Mouse (Mus musculus): ENCODE data around the gene Tbcc. TPM values are rescaled to one million over a fixed set of nuclear protein-coding genes. Genes with fewer than 3 reads are reported as not detected.

The Tbcc gene
- polyA plus RNA-seq, 1 experiment from 2014 or later = 61.6 TPM

DNA sequence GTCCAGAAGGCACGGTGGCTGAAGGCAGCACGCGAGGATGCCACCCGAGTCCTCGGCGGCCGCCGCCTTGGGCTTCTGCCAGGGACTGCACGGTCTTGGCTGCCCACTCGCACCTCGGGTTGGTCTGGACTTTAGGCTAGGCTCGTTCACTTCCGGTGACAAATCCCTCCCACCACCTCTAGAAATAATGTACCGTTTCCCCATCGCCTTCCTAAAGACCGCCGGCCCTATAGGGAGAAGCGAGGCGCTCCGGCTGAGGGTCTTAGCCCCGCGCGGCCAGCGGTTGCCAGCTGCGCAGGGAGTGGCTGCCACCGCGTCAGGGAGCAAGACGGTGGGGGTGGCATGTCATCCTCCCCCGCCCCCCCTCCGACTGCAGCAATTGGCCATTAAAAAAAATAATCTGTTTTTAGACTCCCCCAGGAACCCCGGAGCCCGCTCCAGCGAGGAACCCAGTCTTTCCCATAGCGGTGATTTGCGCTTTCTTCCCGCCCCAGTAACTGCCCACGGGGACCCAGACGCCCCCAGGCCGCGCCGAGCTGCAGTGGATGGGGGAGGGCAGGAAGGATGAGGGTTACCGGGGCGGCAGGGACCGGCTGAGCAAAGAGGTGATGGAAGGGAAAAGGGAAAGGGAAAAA lies 917 bp upstream of the Tbcc start:
- under 1% methylated on average over 44 of the region's 44 CpGs for WGBS
- peak overlapping the region; percentile 89 for H3K9ac ChIP-seq
- peak; percentile 65 for ATAC-seq (replicated peaks)
- no peaks in the 10 kb centered on the region for H3K9me3 ChIP-seq
- H3K27ac ChIP-seq = peak overlapping the region; percentile 98
- H3K4me3 ChIP-seq = peak overlapping the region; percentile 67
- peaks cover 45% of the 10 kb centered on the region for H3K4me1 ChIP-seq
- no peaks in the 10 kb centered on the region for H3K27me3 ChIP-seq (replicated peaks)
- no peaks in the 10 kb centered on the region for H3K36me3 ChIP-seq (replicated peaks)
- H3K4me2 ChIP-seq = peak overlapping the region; percentile 88

DNA sequence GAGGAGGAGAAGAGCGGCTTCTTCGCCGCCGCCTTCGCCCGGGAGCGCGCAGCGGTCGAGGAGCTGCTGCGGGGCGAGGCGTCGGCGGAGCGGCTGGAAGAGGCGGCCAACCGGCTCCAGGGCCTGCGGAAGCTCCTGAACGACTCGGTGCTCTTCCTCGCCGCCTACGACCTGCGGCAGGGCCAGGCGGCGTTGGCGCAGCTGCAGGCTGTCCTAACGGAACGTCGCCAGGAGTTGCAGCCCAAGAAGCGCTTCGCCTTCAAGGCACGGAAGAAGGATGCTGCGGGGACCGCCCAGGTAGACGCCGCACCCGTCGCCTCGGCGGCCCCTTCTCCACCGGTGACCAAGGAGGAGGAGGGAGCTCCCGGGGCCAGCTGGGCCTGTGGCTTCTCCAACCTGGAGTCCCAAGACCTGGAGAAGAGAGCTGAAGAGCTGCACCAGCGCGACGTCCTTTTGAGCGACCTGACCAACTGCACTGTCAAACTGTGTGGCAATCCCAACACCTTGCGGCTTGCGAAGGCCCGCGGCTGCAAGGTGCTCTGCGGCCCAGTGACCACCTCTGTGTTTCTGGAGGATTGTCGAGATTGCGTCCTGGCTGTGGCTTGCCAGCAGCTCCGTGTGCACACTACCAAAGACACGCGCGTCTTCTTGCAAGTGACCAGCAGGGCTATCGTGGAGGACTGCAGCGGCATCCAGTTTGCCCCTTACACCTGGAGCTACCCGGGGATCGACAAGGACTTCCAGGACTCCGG lies 535 bp downstream of the Tbcc start:
- no peaks in the 10 kb centered on the region for H3K9me3 ChIP-seq
- H3K36me3 ChIP-seq (replicated peaks) = no peaks in the 10 kb centered on the region
- peak overlapping the region; percentile 67 for H3K4me3 ChIP-seq
- WGBS = under 1% methylated on average over 59 of the region's 64 CpGs
- H3K27ac ChIP-seq = peak overlapping the region; percentile 91
- H3K4me1 ChIP-seq = peaks cover 39% of the 10 kb centered on the region
- H3K4me2 ChIP-seq = peak overlapping the region; percentile 88
- no peak; the same call in none of the 2 replicates for ATAC-seq (replicated peaks)
- peak overlapping the region; percentile 73 for H3K9ac ChIP-seq
- no peaks in the 10 kb centered on the region for H3K27me3 ChIP-seq (replicated peaks)

DNA sequence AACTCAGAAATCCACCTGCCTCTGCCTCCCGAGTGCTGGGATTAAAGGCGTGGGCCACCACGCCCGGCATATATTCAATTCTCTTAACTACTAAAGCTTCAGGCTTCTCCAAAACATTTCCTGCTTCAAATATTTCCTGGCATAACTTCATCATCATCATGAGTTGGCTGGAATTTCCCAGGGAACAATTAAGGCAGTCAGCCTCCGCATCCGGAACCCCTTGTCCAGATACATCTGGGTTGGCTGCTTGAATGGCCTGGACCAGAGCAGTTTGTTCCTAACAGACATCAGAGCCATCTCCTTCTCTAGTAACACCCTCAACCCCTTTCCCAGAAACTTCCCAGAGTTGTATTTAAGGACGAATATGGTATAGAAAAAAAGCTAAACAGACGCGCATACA lies 4.9 kb downstream of the Tbcc start:
- Histone ChIP-seq H3K4me3 (no peak overlapping the region), H3K27ac (no peak overlapping the region), H3K9me3 (no peaks in the 10 kb centered on the region), H3K4me1 (peaks cover 28% of the 10 kb centered on the region), H3K27me3 (replicated peaks) (no peaks in the 10 kb centered on the region), H3K36me3 (replicated peaks) (no peaks in the 10 kb centered on the region), H3K4me2 (no peak overlapping the region), H3K9ac (no peak overlapping the region)
- WGBS = 92% methylated on average over 9 of the region's 9 CpGs
- ATAC-seq (replicated peaks) = no peak

DNA sequence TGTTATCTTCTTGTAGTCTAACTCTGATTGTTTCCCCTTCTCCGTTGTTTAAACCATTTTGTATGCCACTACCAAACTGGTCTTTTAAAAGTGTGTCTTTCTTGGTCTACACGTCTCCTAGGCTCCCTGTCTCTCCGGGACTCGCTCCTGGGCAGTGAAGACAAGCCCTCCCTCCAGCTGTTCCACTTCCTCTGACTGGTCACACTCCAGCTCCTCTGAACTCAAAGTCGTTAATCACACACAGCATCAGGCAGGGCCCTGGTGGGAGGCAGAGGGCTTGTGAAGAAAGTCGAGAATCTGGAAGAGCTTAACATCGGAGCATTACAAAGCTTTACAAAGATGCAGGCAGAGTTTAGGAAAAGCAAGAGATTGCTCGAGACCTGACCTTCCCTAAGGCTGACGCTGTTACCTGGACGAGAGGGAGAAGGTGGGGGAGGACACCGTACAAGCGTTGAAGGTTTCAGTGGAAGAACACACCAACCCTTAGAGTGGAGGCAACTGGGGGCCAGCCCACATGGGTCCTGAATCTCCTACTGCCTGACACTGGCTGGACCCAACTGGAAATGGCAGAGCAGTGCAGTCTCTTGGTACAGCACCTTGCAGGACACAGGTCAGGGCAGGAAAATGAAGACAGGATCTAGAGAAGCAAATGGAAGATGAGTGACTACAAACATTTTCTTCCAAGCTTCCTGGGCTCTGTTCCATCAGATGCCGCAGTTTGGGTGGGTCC lies 6.9 kb downstream of the Tbcc start:
- H3K27me3 ChIP-seq (replicated peaks) = no peaks in the 10 kb centered on the region
- H3K9me3 ChIP-seq = no peaks in the 10 kb centered on the region
- WGBS = 47% methylated on average over 13 of the region's 13 CpGs
- peaks cover 16% of the 10 kb centered on the region for H3K4me1 ChIP-seq
- H3K9ac ChIP-seq = no peak overlapping the region
- H3K4me2 ChIP-seq = no peak overlapping the region
- H3K4me3 ChIP-seq = no peak overlapping the region
- ATAC-seq (replicated peaks) = no peak
- H3K36me3 ChIP-seq (replicated peaks) = no peaks in the 10 kb centered on the region
- H3K27ac ChIP-seq = no peak overlapping the region

DNA sequence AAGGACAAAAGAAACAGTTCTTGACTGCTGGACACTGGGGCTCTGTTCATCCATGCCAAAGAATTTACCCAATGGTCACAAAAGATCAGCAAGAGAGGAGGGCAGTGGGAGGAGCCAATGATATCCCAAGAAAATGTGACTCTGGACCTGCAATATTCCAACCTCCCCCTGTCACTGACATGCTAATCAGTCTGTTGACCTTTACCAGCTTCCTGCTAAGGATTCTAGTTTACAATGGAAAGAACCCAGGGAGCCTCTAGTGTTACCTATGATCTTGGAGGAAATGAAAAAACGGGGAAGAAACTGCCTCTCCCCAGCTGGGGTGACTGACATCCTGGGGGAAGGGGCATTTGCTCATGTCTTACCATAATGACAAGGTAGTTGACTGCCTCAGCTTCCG lies 10.5 kb downstream of the Tbcc start:
- no peak overlapping the region for H3K4me2 ChIP-seq
- 56% methylated on average over 2 of the region's 2 CpGs for WGBS
- no peak overlapping the region for H3K27ac ChIP-seq
- H3K9ac ChIP-seq = no peak overlapping the region
- 0 out of 2 replicates have a peak, but pooled peaks cover 6% of the 10 kb centered on the region for H3K4me1 ChIP-seq
- no peaks in the 10 kb centered on the region for H3K27me3 ChIP-seq (replicated peaks)
- H3K36me3 ChIP-seq (replicated peaks) = no peaks in the 10 kb centered on the region
- H3K4me3 ChIP-seq = no peak overlapping the region
- no peaks in the 10 kb centered on the region for H3K9me3 ChIP-seq
- ATAC-seq (replicated peaks) = no peak

DNA sequence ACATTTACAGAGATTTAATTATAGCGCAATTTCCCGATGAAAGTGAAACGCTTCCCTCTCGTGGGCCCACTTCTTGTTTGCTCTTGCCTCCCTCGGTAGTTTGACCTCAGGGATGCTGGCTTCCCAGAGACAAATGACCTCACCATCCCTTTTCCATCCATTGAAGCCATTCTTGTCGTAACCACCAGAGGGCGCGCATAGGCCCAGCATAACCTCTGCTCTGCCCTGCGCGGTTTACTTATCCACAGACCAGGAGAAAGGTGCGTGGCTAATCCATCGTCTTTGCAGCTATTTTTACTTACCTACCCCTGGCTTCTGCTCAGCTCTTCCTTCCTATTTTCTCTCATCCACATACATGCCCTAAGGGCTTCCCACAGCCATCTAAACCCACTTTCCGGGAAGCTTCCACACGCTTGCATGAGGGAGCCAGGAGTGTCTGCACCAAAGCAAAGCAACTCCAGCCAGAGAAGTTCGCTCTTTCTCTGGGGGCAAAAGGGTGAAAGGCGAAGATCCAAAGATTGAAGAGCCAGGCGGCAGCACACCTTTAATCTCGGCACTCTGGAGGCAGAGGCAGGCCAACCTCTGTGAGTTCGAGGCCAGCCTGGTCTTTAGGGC lies 13.5 kb downstream of the Tbcc start:
- H3K27ac ChIP-seq = no peak overlapping the region
- no peak overlapping the region for H3K9ac ChIP-seq

DNA sequence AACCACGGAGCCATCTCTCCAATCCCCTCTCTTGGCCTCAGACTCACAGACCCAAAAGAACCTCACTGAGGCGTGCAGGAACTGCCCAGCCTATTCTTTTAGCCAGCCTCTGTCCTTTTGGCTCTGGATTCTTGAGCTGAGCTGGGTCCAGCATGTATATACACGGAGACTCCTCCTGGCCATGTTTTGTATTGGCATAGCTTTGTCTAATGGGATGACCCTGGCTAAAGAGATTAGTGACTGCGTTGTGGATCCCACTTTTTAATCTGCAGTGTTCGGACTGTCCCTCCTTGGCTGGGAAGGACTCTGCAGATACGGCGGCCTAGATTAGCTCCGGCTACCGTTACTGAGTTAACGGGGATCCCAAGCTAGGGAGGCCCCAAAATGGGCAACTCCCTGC lies 19.7 kb downstream of the Tbcc start, which contains the start of gene Prph2:
Gene Prph2, plus strand, starts transcription at position 274 of the 400 bp plus-strand sequence.
- Histone ChIP-seq H3K4me2 (no peak within 1 kb of the TSS), H3K36me3 (replicated peaks) (no peaks in the 10 kb centered on the region)
- 82% methylated on average over 10 of the region's 10 CpGs for WGBS

More for the DNA sequence above, 13.5 kb downstream of the Tbcc start:
- Histone ChIP-seq H3K4me1 (0 out of 2 replicates have a peak, but pooled peaks cover 6% of the 10 kb centered on the region), H3K9me3 (no peaks in the 10 kb centered on the region), H3K4me3 (no peak overlapping the region), H3K27me3 (replicated peaks) (no peaks in the 10 kb centered on the region), H3K36me3 (replicated peaks) (no peaks in the 10 kb centered on the region), H3K4me2 (no peak overlapping the region)
- 25% methylated on average over 19 of the region's 19 CpGs for WGBS
- ATAC-seq (replicated peaks) = peak; percentile 80

DNA sequence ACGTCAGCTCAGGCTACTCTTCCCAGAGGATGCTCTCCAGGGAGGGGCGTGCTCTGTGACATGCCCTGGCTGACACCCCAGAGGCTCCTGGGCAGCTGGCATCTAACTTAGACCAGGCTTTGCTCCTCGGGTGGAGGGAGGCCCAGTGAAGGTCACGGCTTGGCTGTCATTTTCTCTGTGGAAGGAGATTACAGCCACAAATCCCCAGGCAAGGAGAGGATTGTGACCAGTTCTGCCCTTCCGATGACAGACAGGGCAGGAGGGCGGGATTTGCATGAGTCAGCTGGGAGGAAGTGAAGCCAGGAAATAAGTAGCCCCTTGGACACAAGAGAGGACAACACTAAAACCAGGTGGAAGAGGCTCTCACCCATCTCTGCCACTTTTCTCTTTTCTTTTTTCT lies 21.8 kb downstream of the Tbcc start:
- no peaks in the 10 kb centered on the region for H3K36me3 ChIP-seq (replicated peaks)
- 39% methylated on average over 6 of the region's 6 CpGs for whole genome bisulfite sequencing
- no peak for ATAC-seq (replicated peaks)
- no peak overlapping the region for H3K9ac ChIP-seq
- H3K27me3 ChIP-seq (replicated peaks) = no peaks in the 10 kb centered on the region
- H3K4me3 ChIP-seq = no peak overlapping the region
- H3K27ac ChIP-seq = peak overlapping the region; percentile 25; the same call in 1 of the 2 replicates
- no peak overlapping the region for H3K4me2 ChIP-seq
- no peaks in the 10 kb centered on the region for H3K4me1 ChIP-seq
- no peaks in the 10 kb centered on the region for H3K9me3 ChIP-seq

More for the DNA sequence above, 19.7 kb downstream of the Tbcc start, which contains the start of gene Prph2:
- H3K9ac ChIP-seq = no peak within 1 kb of the TSS
- H3K27ac ChIP-seq = no peak within 1 kb of the TSS
- H3K9me3 ChIP-seq = no peaks in the 10 kb centered on the region
- H3K4me1 ChIP-seq = no peaks in the 10 kb centered on the region
- no peak within 1 kb of the TSS for H3K4me3 ChIP-seq
- no peak for ATAC-seq (replicated peaks)
- H3K27me3 ChIP-seq (replicated peaks) = no peaks in the 10 kb centered on the region

DNA sequence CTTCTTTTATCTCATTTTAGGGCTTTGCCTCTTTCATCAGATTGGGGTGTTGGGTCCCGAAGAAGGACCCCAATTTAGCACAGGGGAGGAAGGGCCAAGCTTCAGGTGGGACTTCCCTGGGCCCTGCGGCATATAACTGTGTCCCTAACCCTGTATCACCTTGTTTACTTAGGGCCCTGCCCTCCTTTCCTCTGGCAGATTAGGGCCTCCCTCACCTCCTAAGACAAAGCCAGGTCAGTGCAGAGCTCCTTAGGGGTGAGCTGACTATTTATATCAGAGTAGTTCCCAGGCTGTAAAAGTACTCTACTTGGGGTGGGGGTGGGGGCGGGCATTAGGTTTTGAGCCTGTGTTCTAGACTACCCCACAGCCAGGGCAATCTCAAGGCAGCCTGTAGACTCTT lies 24.6 kb downstream of the Tbcc start:
- Histone ChIP-seq H3K36me3 (replicated peaks) (no peaks in the 10 kb centered on the region), H3K4me1 (no peaks in the 10 kb centered on the region), H3K27ac (no peak overlapping the region), H3K4me2 (no peak overlapping the region), H3K9ac (no peak overlapping the region), H3K4me3 (no peak overlapping the region), H3K9me3 (no peaks in the 10 kb centered on the region), H3K27me3 (replicated peaks) (no peaks in the 10 kb centered on the region)
- 73% methylated on average over 3 of the region's 3 CpGs for WGBS
- no peak for ATAC-seq (replicated peaks)

DNA sequence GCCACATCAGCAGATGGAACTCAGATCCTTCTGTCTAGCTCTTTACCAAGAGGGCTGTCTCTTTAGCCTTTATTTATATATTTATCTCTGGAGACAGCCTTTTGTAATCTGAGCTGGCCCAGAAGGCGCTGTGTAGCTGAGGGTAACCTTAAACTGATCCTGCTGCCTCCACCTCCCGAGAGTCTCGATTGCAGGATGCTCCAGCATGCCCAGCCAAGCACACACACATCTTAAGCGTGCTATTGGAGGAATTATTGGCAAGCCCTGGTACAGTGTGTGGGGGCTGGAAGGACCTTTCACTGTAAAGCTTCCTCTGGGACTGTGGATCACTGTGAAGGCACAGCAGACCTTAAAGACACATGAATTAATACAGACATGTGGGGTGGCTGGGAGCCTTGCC lies 28.5 kb downstream of the Tbcc start:
- no peak overlapping the region for H3K9ac ChIP-seq
- H3K36me3 ChIP-seq (replicated peaks) = no peaks in the 10 kb centered on the region
- no peak overlapping the region for H3K4me3 ChIP-seq
- no peaks in the 10 kb centered on the region for H3K27me3 ChIP-seq (replicated peaks)
- no peak overlapping the region for H3K4me2 ChIP-seq
- no peaks in the 10 kb centered on the region for H3K9me3 ChIP-seq
- WGBS = 42% methylated on average over 4 of the region's 4 CpGs
- H3K27ac ChIP-seq = no peak overlapping the region
- no peaks in the 10 kb centered on the region for H3K4me1 ChIP-seq
- ATAC-seq (replicated peaks) = no peak

DNA sequence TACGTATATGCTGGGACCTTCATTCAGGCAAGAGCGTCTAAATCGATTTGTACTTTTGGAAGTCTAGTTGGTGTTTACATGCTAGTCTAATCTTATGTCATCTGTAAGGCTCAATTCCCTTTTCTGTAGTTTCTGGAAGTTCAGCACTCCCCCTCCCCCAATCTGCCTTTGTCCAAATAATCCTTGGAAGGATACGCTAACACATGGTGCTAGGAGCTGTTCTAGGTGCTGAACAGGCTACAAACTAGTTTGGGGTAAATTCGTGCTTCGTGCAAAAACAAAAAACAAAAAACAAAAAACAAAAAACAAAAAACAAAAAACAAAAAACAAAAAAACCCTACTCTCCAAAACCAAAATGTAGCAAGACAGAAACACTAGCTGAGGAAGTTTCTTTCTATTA lies 30.4 kb downstream of the Tbcc start:
- H3K4me3 ChIP-seq = no peak overlapping the region
- H3K4me2 ChIP-seq = no peak overlapping the region
- H3K9me3 ChIP-seq = no peaks in the 10 kb centered on the region
- no peaks in the 10 kb centered on the region for H3K27me3 ChIP-seq (replicated peaks)
- H3K9ac ChIP-seq = no peak overlapping the region
- no peaks in the 10 kb centered on the region for H3K36me3 ChIP-seq (replicated peaks)
- ATAC-seq (replicated peaks) = no peak
- H3K27ac ChIP-seq = no peak overlapping the region
- 63% methylated on average over 6 of the region's 6 CpGs for WGBS
- no peaks in the 10 kb centered on the region for H3K4me1 ChIP-seq

DNA sequence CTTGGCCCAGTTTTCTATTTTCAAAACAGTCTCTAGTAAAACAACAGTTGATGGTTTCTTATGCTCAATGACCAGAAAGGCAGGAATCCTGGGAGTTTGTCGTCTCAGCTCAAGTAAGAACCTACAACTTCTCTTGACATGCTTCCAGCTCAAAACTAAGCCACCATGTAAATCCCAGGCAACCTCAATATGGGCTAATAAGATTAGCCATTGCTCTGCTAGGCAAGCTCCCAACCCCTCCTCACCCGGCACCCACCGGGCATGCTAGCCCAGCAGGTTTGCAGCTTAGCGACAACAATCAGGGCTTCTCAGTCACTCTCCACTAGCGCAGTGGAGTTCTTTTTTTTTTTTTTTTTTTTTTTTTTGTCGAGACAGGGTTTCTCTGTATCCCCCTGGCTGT lies 35.7 kb downstream of the Tbcc start:
- no peaks in the 10 kb centered on the region for H3K27me3 ChIP-seq (replicated peaks)
- WGBS = 22% methylated on average over 6 of the region's 6 CpGs
- no peak overlapping the region for H3K27ac ChIP-seq
- H3K4me2 ChIP-seq = no peak overlapping the region
- no peak overlapping the region for H3K9ac ChIP-seq
- no peaks in the 10 kb centered on the region for H3K4me1 ChIP-seq
- no peak for ATAC-seq (replicated peaks)
- H3K36me3 ChIP-seq (replicated peaks) = peaks cover 16% of the 10 kb centered on the region; the same call in 1 of the 2 replicates
- H3K9me3 ChIP-seq = no peaks in the 10 kb centered on the region
- no peak overlapping the region for H3K4me3 ChIP-seq

All from midbrain, embryonic 15.5 days (tissue).